Mouse (Mus musculus) ovary, adult 2 months (tissue): ENCODE measurements around the gene Gm7792. TPM values are rescaled to one million over a fixed set of nuclear protein-coding genes. Genes with fewer than 3 reads are reported as not detected.

Experiments used
- polyA plus RNA-seq: library from polyadenylated mRNA; depleted of rRNA; stranded (reverse); fragments of >200 nt; gene quantifications from 2 replicates; pipeline ENCODE4 v1.2.3, GENCODE M21; 2012; rRNA removed

Gm7792 gene
- polyA plus RNA-seq: not detected in 2 replicates

DNA sequence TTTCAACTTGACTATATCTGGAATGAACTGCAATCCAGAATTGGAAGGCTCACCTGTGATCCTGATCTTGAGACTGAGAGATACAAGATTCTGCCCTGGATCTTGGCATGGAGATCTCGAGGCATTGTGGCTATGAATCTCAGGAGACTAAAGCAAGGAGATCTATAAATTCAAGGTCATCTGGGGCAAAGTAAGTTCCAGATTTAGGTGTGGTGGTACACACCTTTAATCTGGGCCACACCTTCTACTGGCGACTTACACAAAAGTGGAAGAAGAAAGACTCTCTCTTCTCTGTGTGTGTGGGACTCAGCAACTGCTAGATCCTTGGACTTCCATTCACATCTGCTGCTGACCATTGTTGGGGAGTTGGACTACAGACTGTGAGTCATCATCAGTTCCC, at the start of gene Gm7792:
Gm7792 (plus strand) TSS at position 301 of the 400 bp plus-strand sequence.

Other genes starting within 250 kb of the Gm7792 start
- 0.47 and 1.6 TPM in 2 replicates for gene C87414, start 172.2 kb upstream of the Gm7792 start, polyA plus RNA-seq
- not detected in 2 replicates for gene Gm16429, start 85.3 kb downstream of the Gm7792 start, polyA plus RNA-seq
- not detected in 2 replicates for gene BC061212, start 226.8 kb downstream of the Gm7792 start, polyA plus RNA-seq
- gene Gm6351, start 232.6 kb downstream of the Gm7792 start, polyA plus RNA-seq: not detected in 2 replicates